Mouse (Mus musculus) forebrain, postnatal 0 days (tissue): ENCODE measurements around the gene Rrnad1. TPM values are rescaled to one million over a fixed set of nuclear protein-coding genes. Genes with fewer than 3 reads are reported as not detected.
"Not testable (repeated sequence)": the region's sequence is repeated elsewhere in the genome, so short reads cannot be mapped to it uniquely, and the experiment has no call there.

Source experiments
- ATAC-seq: fragments of 200-750 bp; cut with Nextera tagmentation; 2 replicates; pipeline ENCODE4 v1.8.0; 2017; ENCODE audit warnings: mild to moderate bottlenecking, moderate library complexity
- DNase-seq: peaks from one replicate; pipeline ENCODE4 v3.0.0-alpha.2; 2015
- H3K27ac ChIP-seq: fragments of 300-500 bp; sonication (generic); 2 replicates; pipeline ENCODE4 v1.5.1; 2014; ENCODE audit warnings: low read depth, mild to moderate bottlenecking, antibody characterized with exemption, low read length, moderate library complexity, mixed read lengths
- H3K27me3 ChIP-seq: fragments of 300-500 bp; sonication (generic); 2 replicates; pipeline ENCODE4 v1.6.1; 2014; ENCODE audit warnings: mild to moderate bottlenecking, low read length, mixed read lengths; ENCODE audit not compliant: insufficient read depth
- H3K36me3 ChIP-seq: fragments of 300-500 bp; sonication (generic); 2 replicates; pipeline ENCODE4 v1.6.1; 2014; ENCODE audit warnings: mild to moderate bottlenecking, moderate library complexity; ENCODE audit not compliant: insufficient read depth
- H3K4me1 ChIP-seq: fragments of 300-500 bp; sonication (generic); 2 replicates; pipeline ENCODE4 v1.6.1; 2014; ENCODE audit warnings: antibody characterized with exemption; ENCODE audit not compliant: insufficient read depth
- H3K4me2 ChIP-seq: fragments of 300-500 bp; sonication (generic); 2 replicates; pipeline ENCODE4 v1.6.1; 2014; ENCODE audit warnings: low read depth, mild to moderate bottlenecking, moderate library complexity
- H3K4me3 ChIP-seq: fragments of 300-500 bp; sonication (generic); 2 replicates; pipeline ENCODE4 v1.5.1; 2014; ENCODE audit warnings: low read depth, low read length, mixed read lengths
- H3K9ac ChIP-seq: fragments of 300-500 bp; sonication (generic); 2 replicates; pipeline ENCODE4 v1.6.1; 2014; ENCODE audit warnings: mild to moderate bottlenecking
- H3K9me3 ChIP-seq: fragments of 300-500 bp; sonication (generic); 2 replicates; pipeline ENCODE4 v1.6.1; 2016; ENCODE audit warnings: low read length
- CTCF ChIP-seq: sonication (generic); IDR thresholded peaks from 2 replicates; pipeline ENCODE4 v1.5.1; 2016; ENCODE audit warnings: antibody characterized with exemption, control low read depth, low read depth
- WGBS: fragments of 180-500 bp; shearing (Covaris S2); extraction: QIAGEN DNeasy Blood & Tissue Kit; methylation state at CpG from one replicate; pipeline ENCODE4 v1.1.7; 2014; 5-methylcytosine and 5-hydroxymethylcytosine counted together
- polyA plus RNA-seq: library from polyadenylated mRNA; unstranded; fragments of >200 nt; fragmentation: Nextera tagmentation; extraction: Ambion mirVana; gene quantifications from 2 replicates; pipeline ENCODE4 v1.2.1, GENCODE M21; 2015
- total RNA-seq: library from RNA; depleted of rRNA; stranded (reverse); fragments of >200 nt; gene quantifications from 2 replicates; pipeline ENCODE4 v1.2.3, GENCODE M21; 2014

Gene Rrnad1
- total and polyA plus RNA-seq, 2 experiments from 2014 or later = 15.6 to 31.8 TPM

DNA sequence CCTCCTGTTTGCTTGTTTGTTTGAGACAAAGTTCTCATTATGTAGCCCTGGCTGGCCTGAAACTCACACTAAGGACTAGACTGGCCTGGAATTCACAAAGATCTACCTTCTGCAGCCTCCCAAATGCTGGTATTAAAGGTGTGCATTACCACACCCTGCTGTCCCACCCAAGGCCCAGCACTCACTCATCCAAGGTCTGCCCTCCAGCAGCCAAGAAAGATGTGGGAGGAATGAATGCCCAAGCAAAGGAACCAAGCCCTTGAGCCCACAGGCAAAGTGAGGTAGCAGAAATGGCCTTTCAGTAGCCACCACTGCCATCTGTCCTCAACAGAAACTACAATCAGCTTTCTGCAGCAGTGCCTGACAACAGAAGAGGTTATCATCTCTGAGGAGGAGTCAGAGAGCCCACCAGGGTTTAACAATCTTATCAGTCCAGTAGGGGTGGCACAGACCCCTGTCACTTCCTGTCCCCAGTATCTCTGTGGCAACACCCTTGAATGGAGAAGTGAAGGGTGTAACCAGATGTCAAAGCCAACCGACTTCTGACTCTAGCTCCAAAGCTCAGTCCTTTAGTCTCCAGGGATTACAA is 29.4 kb downstream of the Rrnad1 start:
- Histone ChIP-seq H3K4me1 (no peaks in the 10 kb centered on the region), H3K27me3 (no peaks in the 10 kb centered on the region), H3K9me3 (no peaks in the 10 kb centered on the region), H3K4me2 (no peak overlapping the region), H3K27ac (no peak overlapping the region), H3K4me3 (no peak overlapping the region), H3K9ac (no peak overlapping the region), H3K36me3 (no peaks in the 10 kb centered on the region)
- DNase-seq (no peak), ATAC-seq (no peak)
- 85% methylated on average over 1 of the region's 1 CpGs for WGBS
- no peak for TF ChIP-seq CTCF

GRCm38 (mm10) chr3:87899776-87900175 is 30.7 kb downstream of the Rrnad1 start:
- H3K9ac ChIP-seq = no peak overlapping the region
- H3K27ac ChIP-seq = no peak overlapping the region
- no peak overlapping the region for H3K4me3 ChIP-seq
- DNase-seq (no peak), ATAC-seq (no peak)
- no peak overlapping the region for H3K4me2 ChIP-seq
- no peaks in the 10 kb centered on the region for H3K27me3 ChIP-seq
- WGBS = 73% methylated on average over 3 of the region's 3 CpGs
- no peaks in the 10 kb centered on the region for H3K9me3 ChIP-seq
- no peaks in the 10 kb centered on the region for H3K4me1 ChIP-seq
- no peaks in the 10 kb centered on the region for H3K36me3 ChIP-seq
- no peak for TF ChIP-seq CTCF

DNA sequence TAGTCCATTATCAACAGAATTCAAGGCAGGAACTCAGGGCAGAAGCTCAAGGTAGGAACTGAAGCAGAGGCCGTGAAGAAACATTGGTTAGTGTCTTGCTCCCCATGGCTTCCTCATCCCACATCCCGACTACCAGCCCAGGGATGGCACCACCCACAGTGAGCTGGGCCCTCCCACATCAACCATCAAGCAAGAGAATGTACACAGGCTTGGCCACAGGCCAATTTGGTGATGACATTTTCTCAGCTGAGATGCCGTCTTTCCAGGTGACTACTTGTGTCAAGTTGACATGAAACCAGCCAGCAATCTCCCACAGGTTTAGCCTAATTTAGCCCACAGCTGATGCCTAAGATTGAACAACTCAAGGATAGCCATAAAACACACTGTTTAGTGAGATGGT is 31.3 kb downstream of the Rrnad1 start:
- Histone ChIP-seq H3K4me1 (no peaks in the 10 kb centered on the region), H3K27me3 (no peaks in the 10 kb centered on the region), H3K9ac (no peak overlapping the region), H3K4me2 (no peak overlapping the region), H3K36me3 (no peaks in the 10 kb centered on the region), H3K9me3 (no peaks in the 10 kb centered on the region), H3K27ac (no peak overlapping the region), H3K4me3 (no peak overlapping the region)
- no peak for DNase-seq
- TF ChIP-seq CTCF = no peak
- ATAC-seq = no peak
- 54% methylated on average over 3 of the region's 3 CpGs for WGBS

DNA sequence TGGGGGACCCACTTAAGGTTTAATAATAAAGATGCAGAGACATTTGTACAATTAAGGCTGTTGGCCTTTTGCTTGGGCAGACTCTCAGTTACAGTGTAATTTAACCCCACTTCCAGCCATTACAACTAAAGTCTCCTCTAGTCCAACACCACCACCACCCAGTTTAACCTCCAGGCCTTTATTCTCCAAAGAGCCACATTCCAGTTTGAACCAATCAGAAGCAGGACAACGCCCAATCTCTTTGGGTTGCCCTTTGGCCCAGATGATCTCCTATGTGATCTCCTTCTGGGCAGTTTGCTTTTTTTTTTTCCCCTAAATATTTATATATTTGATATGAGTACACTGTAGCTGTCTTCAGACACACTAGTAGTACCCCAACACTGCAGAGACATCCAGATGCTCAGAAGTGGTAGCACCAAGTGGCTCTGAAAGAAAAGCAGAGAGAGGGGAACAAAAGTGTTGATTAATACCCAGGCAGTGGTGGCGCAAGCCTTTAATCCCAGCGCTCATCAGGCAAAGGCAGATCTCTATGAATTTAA is 37.1 kb downstream of the Rrnad1 start:
- WGBS = 74% methylated on average over 3 of the region's 3 CpGs
- no peak overlapping the region for H3K9ac ChIP-seq
- ATAC-seq = no peak
- no peaks in the 10 kb centered on the region for H3K9me3 ChIP-seq
- H3K4me3 ChIP-seq = no peak overlapping the region
- H3K27ac ChIP-seq = no peak overlapping the region
- H3K4me1 ChIP-seq = no peaks in the 10 kb centered on the region
- no peak for TF ChIP-seq CTCF
- H3K36me3 ChIP-seq = no peaks in the 10 kb centered on the region
- no peak overlapping the region for H3K4me2 ChIP-seq
- DNase-seq = no peak
- no peaks in the 10 kb centered on the region for H3K27me3 ChIP-seq

DNA sequence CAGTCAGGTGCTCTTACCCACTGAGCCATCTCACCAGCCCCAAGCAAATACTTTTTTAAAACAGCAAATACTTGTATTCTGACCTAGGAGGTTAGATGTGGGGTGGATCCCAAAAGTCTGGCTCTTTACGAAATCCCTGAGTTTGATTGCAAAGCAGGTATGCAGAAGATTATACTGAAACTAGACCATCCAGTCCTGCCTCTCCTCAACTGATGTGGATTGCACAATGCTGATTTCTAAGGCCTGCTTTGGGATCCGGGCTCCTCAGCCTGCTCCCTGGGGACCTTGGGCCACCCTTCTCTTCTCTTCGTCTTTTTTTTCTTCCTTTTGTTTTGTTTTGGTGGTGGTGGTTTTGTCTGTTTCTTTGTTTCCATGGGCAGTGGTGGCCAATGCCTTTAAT is 39.0 kb downstream of the Rrnad1 start:
- 49% methylated on average over 3 of the region's 3 CpGs for WGBS
- DNase-seq (no peak), ATAC-seq (no peak)
- 0 out of 2 replicates have a peak, but pooled peaks cover 4% of the 10 kb centered on the region for H3K9me3 ChIP-seq
- H3K27ac ChIP-seq = no peak overlapping the region
- H3K4me3 ChIP-seq = no peak overlapping the region
- H3K36me3 ChIP-seq = no peaks in the 10 kb centered on the region
- no peak overlapping the region for H3K4me2 ChIP-seq
- H3K27me3 ChIP-seq = no peaks in the 10 kb centered on the region
- no peaks in the 10 kb centered on the region for H3K4me1 ChIP-seq
- no peak overlapping the region for H3K9ac ChIP-seq
- no peak for TF ChIP-seq CTCF

DNA sequence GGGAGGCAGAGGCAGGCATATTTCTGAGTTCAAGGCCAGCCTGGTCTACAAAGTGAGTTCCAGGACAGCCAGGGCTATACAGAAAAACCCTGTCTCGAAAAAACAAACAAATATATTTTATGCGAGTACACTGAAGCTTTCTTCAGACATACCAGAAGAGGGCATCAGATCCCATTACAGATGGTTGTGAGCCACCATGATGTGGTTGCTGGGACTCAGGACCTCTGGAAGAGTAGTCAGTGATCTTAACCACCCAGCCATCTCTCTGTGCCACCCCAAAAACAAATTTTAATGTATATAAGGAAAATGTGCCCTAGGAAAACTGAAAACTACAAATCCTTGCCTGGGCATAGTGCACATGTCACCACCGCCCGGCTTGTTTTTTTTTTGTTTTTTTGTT is 43.1 kb downstream of the Rrnad1 start:
- H3K9me3 ChIP-seq, H3K4me3 ChIP-seq, H3K27ac ChIP-seq, H3K36me3 ChIP-seq, H3K9ac ChIP-seq, ATAC-seq, H3K4me2 ChIP-seq, DNase-seq, H3K27me3 ChIP-seq: not testable (repeated sequence)
- peaks cover 15% of the 10 kb centered on the region for H3K4me1 ChIP-seq
- WGBS = 81% methylated on average over 4 of the region's 4 CpGs
- TF ChIP-seq CTCF = peak; percentile 21; the same call in 1 of the 2 replicates

DNA sequence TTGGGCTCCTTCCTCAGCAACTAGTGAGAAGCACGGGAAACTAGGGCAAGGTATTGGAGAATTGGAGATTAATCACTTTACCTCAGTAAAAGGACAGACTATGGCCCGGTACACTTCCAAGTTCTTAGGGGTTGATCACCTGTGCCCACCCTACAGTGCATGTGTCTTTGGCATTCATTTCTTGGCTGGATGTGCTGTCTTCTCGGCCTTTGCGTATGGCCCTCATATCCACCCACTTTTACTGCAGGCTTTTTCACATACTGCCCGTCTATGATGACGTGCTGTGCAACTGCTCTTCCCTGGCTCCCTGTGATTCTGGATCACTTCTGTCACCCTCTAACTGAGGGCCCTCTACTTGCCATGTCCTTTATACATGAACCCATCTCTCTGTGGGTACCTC is 44.1 kb downstream of the Rrnad1 start:
- H3K9me3 ChIP-seq = 0 out of 2 replicates have a peak, but pooled peaks cover 4% of the 10 kb centered on the region
- peak overlapping the region; percentile 46; the same call in 1 of the 2 replicates for H3K4me2 ChIP-seq
- H3K4me3 ChIP-seq = 0 out of 2 replicates have a peak overlapping the region, but pooled peaks have one; percentile 43
- WGBS = 84% methylated on average over 6 of the region's 6 CpGs
- no peaks in the 10 kb centered on the region for H3K36me3 ChIP-seq
- DNase-seq = no peak
- peaks cover 15% of the 10 kb centered on the region for H3K4me1 ChIP-seq
- no peaks in the 10 kb centered on the region for H3K27me3 ChIP-seq
- no peak for ATAC-seq
- H3K9ac ChIP-seq = no peak overlapping the region
- peak overlapping the region; percentile 29; the same call in 1 of the 2 replicates for H3K27ac ChIP-seq
- TF ChIP-seq CTCF = no peak
